7 mouse cellular contexts compared by ENCODE assay signal in the genomic region with DNA sequence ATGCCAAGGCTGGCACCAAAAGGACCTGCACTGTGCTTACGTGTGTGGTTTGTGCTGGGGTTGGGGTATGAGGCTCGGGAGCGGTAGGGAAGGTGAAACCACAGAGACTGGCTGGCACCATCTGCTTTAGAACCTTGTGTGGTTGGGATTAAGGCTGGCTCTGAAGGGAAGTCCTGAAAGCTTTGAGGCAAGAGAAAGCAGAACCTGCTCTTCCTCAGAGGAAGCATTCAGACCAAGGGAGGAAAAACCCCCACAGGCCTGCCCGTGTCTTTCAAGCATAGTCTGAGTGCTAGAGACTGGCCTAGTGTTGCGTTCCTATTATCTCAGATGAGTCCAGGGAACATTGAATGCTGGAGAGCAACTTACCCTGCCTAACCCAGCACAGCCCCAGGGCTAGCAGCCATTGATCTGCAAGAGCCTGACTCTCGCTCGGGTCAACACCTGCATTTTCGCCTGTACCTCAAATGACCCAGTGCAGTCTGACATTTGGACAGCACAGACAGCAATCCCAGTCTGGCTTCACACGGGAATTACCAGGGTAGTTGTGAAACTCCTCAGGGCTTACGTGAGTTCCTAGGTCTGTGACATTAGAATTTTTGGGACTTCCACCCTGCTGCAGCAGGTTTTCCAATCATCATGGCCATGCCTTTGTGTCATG. TPM values are rescaled to one million over a fixed set of nuclear protein-coding genes. Genes with fewer than 3 reads are reported as not detected.
DNase-seq lines count a peak whose midpoint lies in the region; ATAC-seq lines count a peak whose summit lies in the region.

No protein-coding gene starts in this region.

- H3K4me2 ChIP-seq in neural tube, embryonic 12.5 days (replicated peaks): peak overlapping the region; percentile 24; the same call in 1 of the 2 replicates
- peak overlapping the region; percentile 42; the same call in 1 of the 2 replicates for H3K4me2 ChIP-seq in forebrain, embryonic 13.5 days
- H3K4me2 ChIP-seq in limb, embryonic 12.5 days: no peak overlapping the region
- peak overlapping the region; percentile 40; the same call in 1 of the 2 replicates for H3K4me2 ChIP-seq in stomach, embryonic 14.5 days (replicated peaks; ENCODE audit: low read depth, low read length)

- H3K27ac ChIP-seq in neural tube, embryonic 12.5 days: 0 out of 2 replicates have a peak overlapping the region, but pooled peaks have one; percentile 17
- no peak overlapping the region; the same call in none of the 2 replicates for H3K27ac ChIP-seq in forebrain, embryonic 13.5 days
- peak overlapping the region; percentile 79; the same call in 1 of the 2 replicates for H3K27ac ChIP-seq in limb, embryonic 12.5 days
- peak overlapping the region; percentile 82 for H3K27ac ChIP-seq in stomach, embryonic 14.5 days (ENCODE audit: low read length)

- no peaks in the 10 kb centered on the region for H3K9me3 ChIP-seq in neural tube, embryonic 12.5 days
- H3K9me3 ChIP-seq in forebrain, embryonic 13.5 days (replicated peaks): no peaks in the 10 kb centered on the region
- no peaks in the 10 kb centered on the region for H3K9me3 ChIP-seq in limb, embryonic 12.5 days
- no peaks in the 10 kb centered on the region for H3K9me3 ChIP-seq in stomach, embryonic 14.5 days (ENCODE audit: control insufficient read depth, low read depth, low read length)

- ATAC-seq in neural tube, embryonic 12.5 days (ENCODE audit: low FRiP score, low read depth): no peak
- no peak for ATAC-seq in forebrain, embryonic 13.5 days
- peak; percentile 35; the same call in 1 of the 2 replicates for ATAC-seq in limb, embryonic 12.5 days (ENCODE audit: insufficient number of reproducible peaks, insufficient read depth, low FRiP score, low TSS enrichment, low read depth)
- 0 out of 2 replicates have a peak, but pooled peaks have one; percentile 8 for ATAC-seq in stomach, embryonic 14.5 days (ENCODE audit: insufficient number of reproducible peaks, insufficient read depth, low FRiP score, low read depth)

- H3K27me3 ChIP-seq in neural tube, embryonic 12.5 days (replicated peaks): no peaks in the 10 kb centered on the region
- H3K27me3 ChIP-seq in forebrain, embryonic 13.5 days: no peaks in the 10 kb centered on the region
- no peaks in the 10 kb centered on the region for H3K27me3 ChIP-seq in limb, embryonic 12.5 days
- H3K27me3 ChIP-seq in stomach, embryonic 14.5 days (ENCODE audit: control insufficient read depth, insufficient read depth, low read length): no peaks in the 10 kb centered on the region

- no peaks in the 10 kb centered on the region for H3K36me3 ChIP-seq in neural tube, embryonic 12.5 days
- H3K36me3 ChIP-seq in forebrain, embryonic 13.5 days (ENCODE audit: poor library complexity, severe bottlenecking): no peaks in the 10 kb centered on the region
- H3K36me3 ChIP-seq in limb, embryonic 12.5 days: no peaks in the 10 kb centered on the region
- no peaks in the 10 kb centered on the region for H3K36me3 ChIP-seq in stomach, embryonic 14.5 days (ENCODE audit: control insufficient read depth, insufficient read depth, low read length)

- WGBS in neural tube, embryonic 12.5 days: 84% methylated on average over 10 of the region's 10 CpGs
- WGBS in forebrain, embryonic 13.5 days: 84% methylated on average over 10 of the region's 10 CpGs
- 81% methylated on average over 10 of the region's 10 CpGs for WGBS in limb, embryonic 12.5 days
- 82% methylated on average over 10 of the region's 10 CpGs for WGBS in stomach, embryonic 14.5 days

- no peak overlapping the region for H3K4me3 ChIP-seq in neural tube, embryonic 12.5 days
- no peak overlapping the region for H3K4me3 ChIP-seq in forebrain, embryonic 13.5 days
- H3K4me3 ChIP-seq in limb, embryonic 12.5 days (replicated peaks): 0 out of 2 replicates have a peak overlapping the region, but pooled peaks have one; percentile 15
- H3K4me3 ChIP-seq in stomach, embryonic 14.5 days (ENCODE audit: low read depth, low read length): no peak overlapping the region

- no peak for DNase-seq in neural tube, embryonic 10.5 days (ENCODE audit: extremely low spot score, low spot score)
- DNase-seq in layer of hippocampus, postnatal 36 days: no peak
- DNase-seq in frontal cortex, postnatal 36 days (ENCODE audit: low spot score in 2 of 2): no peak

- H3K9ac ChIP-seq in neural tube, embryonic 12.5 days: no peak overlapping the region
- 0 out of 2 replicates have a peak overlapping the region, but pooled peaks have one; percentile 17 for H3K9ac ChIP-seq in forebrain, embryonic 13.5 days
- no peak overlapping the region; the same call in 1 of the 2 replicates for H3K9ac ChIP-seq in limb, embryonic 12.5 days (replicated peaks)
- no peak overlapping the region for H3K9ac ChIP-seq in stomach, embryonic 14.5 days (replicated peaks; ENCODE audit: low read depth, low read length)

- H3K4me1 ChIP-seq in neural tube, embryonic 12.5 days: peaks cover 13% of the 10 kb centered on the region
- peaks cover 17% of the 10 kb centered on the region for H3K4me1 ChIP-seq in forebrain, embryonic 13.5 days
- peaks cover 12% of the 10 kb centered on the region for H3K4me1 ChIP-seq in limb, embryonic 12.5 days (replicated peaks)
- peaks cover 7% of the 10 kb centered on the region; the same call in 1 of the 2 replicates for H3K4me1 ChIP-seq in stomach, embryonic 14.5 days (ENCODE audit: control insufficient read depth, insufficient read depth, low read length)

RNA-seq across cellular contexts. Expression of gene Dglucy, which starts 0.5 kb away (rescaled TPM):
- polyA plus RNA-seq in neural tube, embryonic 12.5 days (2016; fragmentation: Nextera tagmentation; extraction: Ambion mirVana): 0.52 and 1.0 TPM in 2 replicates
- polyA plus RNA-seq in forebrain, embryonic 13.5 days (2015; fragmentation: Nextera tagmentation; extraction: Ambion mirVana): 1.9 and 2.0 TPM in 2 replicates
- 0.99 and 1.5 TPM in 2 replicates for polyA plus RNA-seq in limb, embryonic 12.5 days (2016; fragmentation: Nextera tagmentation; extraction: Ambion mirVana)
- 2.6 and 4.4 TPM in 2 replicates for polyA plus RNA-seq in stomach, embryonic 14.5 days (2014; fragmentation: Nextera tagmentation; extraction: Ambion mirVana)
- 10 to 100 TPM in 1 of 2 experiments, 1 to 10 TPM in 1; 5.8 to 10.3 TPM for total RNA-seq in layer of hippocampus, postnatal 36 days (2021)

RNA-seq across cellular contexts. Expression of gene Rps6ka5, which starts 51.6 kb away (rescaled TPM):
- polyA plus RNA-seq in neural tube, embryonic 12.5 days (2016; fragmentation: Nextera tagmentation; extraction: Ambion mirVana): 5.2 and 5.4 TPM in 2 replicates
- 7.3 and 8.5 TPM in 2 replicates for polyA plus RNA-seq in forebrain, embryonic 13.5 days (2015; fragmentation: Nextera tagmentation; extraction: Ambion mirVana)
- polyA plus RNA-seq in limb, embryonic 12.5 days (2016; fragmentation: Nextera tagmentation; extraction: Ambion mirVana): 6.6 TPM in 2 replicates
- 4.7 and 5.4 TPM in 2 replicates for polyA plus RNA-seq in stomach, embryonic 14.5 days (2014; fragmentation: Nextera tagmentation; extraction: Ambion mirVana)
- total RNA-seq in layer of hippocampus, postnatal 36 days (2021): 10 to 100 TPM; 21.9 to 22.7 TPM

Comparison
In these comparisons a context has a peak if more than half of its experiments do, and no peak if none do; other contexts are left out.
1. ATAC-seq: peak in limb, embryonic 12.5 days (single experiment) and stomach, embryonic 14.5 days (single experiment); none in neural tube, embryonic 12.5 days (single experiment) and forebrain, embryonic 13.5 days (single experiment).